Mouse (Mus musculus): ENCODE measurements at regions not wholly inside any gene's neighbourhood (a gene's known extent, or its start where the extent isn't known, plus 50 kb on each side); places are given as distances from the start of the nearest gene placed in this dataset.

DNA sequence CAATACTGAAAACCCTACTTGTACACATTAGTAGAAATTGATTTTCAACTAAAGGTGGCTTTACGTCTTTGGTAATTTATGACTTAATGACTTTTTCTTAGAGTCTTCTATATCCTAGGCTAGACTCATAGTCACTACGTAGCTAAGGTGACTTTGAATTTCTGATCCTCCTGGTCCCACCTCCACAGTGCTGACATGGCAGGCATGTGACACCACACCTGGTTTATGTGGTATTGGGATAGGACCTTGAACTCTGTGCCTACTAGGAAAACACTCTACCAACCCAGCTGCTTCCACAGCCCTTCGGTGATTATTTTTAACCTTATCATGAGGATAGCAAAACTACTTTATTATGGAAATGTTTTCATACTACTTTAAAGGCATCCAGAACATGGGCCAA lies 51.5 kb upstream of the D7Ertd443e start:
- DNase-seq, result no peak

DNA sequence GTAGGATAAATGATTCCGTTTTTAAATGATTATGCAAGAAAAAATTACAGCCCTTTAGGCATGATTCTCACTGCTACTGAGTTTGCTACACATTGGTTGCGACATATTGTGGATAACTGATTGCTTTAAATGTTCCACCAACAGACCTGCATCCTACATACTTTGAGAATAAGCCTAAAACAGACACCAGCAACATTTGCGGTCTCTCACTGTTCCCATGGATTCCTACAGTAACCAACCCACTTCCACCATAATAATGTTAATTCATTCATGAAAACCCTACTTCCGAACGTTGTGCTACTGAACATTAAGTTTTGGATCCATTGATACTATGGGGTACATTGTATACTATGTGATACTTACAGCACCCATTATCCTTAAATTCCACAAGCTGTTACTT lies 53.8 kb upstream of the D7Ertd443e start:
- DNase-seq, result no peak

DNA sequence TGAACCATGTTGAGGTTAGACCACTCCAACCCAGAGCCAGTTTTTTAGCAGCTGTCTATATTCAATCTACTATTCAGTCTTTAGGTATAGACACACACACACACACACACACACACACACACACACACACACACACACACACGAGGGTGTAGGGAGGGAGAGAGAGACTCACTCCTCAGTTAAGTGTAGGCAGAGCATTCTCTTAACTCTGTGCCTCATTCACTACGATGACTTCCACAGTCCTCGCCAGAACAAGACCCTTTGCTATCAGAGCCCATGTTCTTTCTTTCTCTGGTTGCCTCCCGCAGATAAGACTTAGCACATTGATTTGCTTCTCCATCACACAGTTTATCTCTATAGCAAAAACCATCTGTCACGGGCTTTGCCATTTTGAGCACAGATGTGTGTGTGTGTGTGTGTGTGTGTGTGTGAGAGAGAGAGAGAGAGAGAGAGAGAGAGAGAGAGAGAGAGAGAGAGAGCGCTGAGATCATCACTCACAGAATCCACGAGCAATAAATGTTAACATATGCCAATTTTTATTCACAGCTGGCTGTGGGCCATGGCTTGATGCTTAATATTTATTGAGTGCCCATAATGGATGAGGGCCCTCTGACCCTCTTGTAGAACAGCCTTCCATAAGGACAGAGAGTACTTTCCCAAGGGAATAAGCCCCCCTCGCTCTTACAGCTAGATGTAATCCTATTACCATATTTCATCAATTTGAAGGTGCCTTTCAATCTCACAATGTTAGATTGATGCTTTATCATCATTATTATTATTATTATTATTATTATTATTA lies 59.7 kb upstream of the D7Ertd443e start:
- no peak for DNase-seq

DNA sequence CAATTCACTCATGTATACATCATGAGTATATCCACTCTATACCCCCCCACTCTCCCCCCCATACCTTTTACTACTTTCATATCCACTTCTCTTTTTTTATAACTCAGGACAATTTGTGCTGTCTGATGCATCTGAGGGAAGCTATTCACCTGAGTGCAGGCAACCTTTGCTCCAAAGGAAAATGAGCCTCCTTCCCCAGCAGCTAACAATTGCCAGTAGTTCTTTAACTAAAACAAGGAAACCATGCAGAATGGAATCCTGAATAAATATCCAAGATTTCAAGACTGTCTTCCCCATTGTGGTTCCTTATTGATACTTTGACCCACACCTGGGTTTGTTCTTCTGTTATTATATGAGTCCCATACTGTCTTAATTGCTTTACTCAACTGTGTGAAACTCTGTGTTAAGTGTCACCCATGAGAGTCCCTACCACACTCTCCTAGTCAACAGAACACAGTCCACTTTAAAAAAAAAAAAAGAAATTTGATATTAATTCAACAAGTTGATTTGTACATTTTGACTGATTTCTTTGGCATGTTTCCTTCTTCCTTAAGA lies 62.3 kb upstream of the D7Ertd443e start:
- no peak for DNase-seq

DNA sequence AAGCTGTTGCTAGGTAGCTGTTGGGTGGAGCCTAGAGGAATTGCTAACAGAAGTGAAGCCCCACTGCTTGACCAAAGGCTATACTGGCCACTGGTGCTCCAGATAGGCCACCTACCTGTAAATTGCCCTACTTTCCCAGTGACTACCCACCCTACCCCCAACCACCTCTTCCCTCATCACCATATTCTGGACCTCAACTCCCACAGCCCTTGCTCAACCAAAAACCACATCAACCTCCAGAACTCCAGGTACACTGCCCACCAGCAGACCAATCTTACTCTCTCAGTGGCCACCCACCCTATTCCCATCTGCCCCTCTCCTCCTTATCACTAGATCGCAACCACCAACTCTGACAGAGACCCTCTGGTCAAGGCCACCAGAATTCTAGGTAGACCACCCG lies 63.4 kb upstream of the D7Ertd443e start:
- DNase-seq, result no peak

DNA sequence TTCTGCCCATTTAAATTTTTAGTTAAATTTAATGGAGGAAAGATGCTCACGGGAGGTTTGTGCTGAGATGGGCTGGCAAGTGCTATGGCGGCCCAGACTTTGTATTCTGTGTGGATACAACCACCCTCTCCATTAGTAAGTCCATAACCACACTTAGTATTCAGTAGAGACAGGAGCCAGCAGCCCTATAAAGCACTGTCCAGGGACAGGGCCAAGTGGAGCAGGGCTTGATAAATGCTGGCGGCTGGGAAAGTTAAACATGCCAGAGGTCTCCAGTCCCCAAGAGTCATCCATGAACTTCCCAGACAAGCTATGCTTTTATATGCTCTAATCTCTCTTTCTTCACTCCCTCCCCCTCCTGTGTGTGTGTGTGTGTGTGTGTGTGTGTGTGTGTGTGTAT lies 77.2 kb upstream of the D7Ertd443e start:
- no peak for DNase-seq

DNA sequence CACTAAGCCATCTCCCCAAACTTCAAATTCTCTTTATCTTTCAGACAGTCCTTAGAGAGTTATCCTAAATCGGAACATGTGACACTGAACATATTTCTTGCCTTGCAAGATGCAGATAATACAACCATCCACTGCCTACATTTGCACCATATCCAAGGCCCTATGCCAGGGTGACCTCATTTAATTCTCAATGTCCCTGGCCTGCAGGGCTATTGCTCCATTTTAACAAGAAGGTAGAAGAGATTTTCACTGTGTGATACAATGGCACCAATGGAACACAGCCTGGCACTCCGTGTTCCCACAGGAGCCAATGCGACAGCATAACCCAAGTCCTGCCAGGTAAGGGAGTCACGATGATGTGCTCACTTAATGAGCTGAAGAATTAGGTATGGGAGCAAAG lies 77.9 kb upstream of the D7Ertd443e start:
- DNase-seq, result no peak

DNA sequence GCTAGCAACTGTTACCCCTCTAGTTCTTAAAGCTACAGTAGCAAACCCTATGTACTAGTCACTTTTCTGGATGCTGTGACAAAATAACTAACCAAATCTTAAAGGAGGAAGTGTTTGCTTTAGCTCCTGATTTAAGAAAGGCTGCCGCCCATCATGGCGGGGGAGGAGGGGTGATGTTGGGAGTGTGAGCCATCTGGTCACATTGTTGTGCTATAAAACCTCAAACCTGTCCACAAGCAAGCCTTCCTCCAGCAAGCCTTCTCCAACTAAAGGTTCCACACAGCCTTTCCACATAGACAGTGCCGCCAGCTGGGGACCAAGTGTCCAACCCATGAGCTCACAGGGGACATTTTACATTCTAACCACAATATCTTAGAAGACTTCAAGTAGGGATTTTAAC lies 81.8 kb upstream of the D7Ertd443e start:
- DNase-seq, result no peak

DNA sequence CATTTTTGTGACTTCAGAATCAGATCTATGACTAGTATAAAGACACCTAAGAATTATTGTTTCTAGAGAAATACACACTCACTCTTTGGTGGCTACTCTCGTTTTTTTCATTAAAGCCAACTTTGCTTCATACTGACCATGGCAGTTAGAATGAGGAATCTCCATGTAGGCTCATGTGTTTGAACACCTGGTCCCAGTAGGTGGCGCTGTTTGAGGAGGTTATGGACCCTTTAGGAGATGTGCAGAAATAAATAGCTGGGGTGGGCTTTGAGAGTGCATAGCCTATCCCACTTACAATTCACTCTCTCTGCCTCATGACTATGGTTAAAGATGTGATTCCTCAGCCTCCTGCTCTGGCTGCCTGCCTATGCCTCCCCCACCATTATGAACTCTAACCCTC lies 85.8 kb upstream of the D7Ertd443e start:
- no peak for DNase-seq

DNA sequence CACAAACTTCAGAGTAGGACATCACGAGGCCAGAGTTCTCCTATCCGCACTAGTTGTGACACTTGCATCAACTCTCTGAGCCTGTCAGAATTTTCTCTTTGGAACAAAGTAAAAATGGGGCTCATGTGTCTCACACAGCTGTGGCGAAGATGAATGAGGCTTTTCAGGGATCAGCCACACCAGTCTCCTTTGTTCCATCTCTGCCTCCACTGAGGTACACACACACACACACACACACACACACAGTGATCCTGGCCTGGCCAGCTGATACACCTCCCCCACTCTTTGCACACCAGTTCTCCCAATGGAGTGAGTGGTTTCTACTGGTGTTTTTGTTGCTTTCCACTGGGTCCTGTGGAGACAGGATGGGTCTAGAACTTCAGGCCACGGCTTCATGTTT lies 105.9 kb upstream of the D7Ertd443e start:
- no peak for DNase-seq

DNA sequence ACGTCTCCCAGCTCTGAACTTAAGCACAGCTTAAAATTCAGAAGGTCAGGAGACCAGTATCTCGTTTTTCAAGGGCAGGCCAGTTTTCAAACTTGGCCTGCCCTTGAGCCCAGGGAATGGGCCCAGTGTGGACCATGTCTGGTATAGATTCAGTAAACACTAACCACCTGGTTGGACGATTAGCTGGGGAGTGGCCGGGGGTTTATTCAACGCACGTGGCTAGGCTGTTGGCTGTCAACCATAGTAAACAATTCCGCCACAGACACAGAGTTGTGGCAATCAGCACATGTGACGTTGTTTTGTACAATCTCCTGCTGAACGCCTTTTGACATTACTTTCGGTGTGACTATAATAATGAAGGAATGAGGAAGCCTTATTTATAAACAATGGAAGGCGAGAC lies 111.8 kb upstream of the D7Ertd443e start:
- no peak for DNase-seq

DNA sequence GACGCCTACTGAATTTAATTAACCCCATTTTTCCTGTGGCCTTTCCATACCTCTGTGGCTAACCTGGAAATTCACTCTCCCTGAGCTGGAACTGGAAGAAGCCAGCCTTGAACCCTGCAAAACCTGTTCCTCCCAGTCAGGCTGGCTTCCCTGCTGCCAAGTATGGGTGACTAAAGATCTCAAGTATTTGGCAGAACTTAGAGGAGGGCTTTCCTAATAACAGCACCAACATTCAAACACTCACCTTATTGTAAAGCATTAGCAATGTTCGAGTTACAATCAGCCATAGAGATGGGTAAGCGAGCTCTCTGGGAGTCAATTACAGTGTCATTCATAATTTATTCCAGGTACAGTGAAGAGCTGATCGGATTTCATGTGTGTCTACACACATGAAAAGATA lies 112.4 kb upstream of the D7Ertd443e start:
- DNase-seq, result no peak

DNA sequence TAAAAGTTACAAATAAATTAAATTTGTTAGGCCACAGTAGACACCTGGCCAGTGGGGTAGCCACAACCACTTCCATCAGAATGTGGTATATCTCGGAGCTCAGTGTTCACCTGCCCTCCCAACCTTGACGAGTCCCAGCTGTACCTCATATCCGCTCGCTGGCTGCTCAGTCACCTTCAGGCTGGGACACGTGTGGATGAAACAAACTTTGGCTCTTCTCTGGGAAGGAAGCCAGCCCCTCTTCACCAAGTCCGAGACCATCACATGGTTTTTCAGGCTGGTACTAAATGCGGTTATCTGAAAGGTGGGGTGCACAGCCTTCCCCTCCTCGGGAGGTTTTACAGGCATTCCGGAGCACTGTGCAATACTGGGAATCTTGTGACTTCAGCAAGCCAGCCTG lies 113.3 kb upstream of the D7Ertd443e start:
- no peak for DNase-seq

DNA sequence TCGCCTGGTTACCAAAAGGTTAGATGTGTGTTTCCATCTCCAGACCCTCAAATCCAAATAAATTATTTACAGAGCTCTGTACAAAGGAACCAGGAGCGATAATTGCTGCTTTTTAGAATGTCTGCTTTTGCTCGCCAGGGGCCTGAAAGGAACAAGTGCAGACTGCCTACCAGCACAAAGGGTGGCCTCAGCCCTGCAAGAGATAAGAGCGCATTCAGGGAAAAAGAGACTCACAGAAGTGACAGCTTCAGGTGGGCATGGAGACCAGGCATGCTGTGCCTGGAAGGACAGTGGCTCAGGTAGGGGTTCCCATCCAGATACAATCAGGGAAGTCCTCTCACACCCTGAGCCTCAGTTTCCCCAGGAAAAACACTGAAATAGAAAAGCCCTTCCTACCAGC lies 114.0 kb upstream of the D7Ertd443e start:
- no peak for DNase-seq

DNA sequence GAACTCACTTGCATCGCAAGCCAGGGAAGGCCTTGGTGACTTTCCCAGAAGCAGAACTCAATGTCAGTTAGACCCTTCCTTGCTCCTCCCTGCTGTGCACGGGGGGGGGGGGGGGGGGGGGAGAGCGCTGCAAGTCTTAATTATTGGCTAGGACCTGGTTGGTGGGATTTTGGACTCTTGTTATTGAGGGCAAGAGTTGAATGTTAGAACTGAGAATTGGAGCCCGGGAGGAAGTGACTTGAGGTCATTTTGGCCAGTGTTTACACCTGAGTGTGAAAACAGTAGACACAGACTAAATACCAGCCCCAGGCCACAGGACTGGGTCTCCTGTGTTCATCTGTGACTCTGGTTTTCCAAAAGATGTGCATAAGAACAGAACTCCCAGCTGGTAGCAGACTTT lies 114.7 kb upstream of the D7Ertd443e start:
- no peak for DNase-seq

DNA sequence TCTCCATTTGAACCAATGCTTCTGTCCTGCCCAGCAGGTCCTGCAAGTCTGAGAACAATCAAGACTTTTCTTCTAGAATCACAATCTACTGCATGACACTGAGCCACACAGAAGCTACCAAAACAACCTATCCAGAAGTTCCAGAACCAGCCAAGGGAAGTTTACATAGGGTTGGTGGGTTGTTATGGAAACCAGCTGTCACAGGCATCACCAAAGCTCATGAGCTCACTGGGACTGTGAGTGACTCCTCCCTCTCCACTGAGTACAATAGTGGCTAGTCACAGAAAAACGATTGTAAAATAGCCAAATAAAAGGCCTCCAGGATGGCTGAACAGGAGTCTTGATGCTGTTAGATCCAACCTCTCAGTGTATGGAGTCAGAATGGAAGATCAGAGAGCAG lies 115.6 kb upstream of the D7Ertd443e start:
- DNase-seq, result no peak

DNA sequence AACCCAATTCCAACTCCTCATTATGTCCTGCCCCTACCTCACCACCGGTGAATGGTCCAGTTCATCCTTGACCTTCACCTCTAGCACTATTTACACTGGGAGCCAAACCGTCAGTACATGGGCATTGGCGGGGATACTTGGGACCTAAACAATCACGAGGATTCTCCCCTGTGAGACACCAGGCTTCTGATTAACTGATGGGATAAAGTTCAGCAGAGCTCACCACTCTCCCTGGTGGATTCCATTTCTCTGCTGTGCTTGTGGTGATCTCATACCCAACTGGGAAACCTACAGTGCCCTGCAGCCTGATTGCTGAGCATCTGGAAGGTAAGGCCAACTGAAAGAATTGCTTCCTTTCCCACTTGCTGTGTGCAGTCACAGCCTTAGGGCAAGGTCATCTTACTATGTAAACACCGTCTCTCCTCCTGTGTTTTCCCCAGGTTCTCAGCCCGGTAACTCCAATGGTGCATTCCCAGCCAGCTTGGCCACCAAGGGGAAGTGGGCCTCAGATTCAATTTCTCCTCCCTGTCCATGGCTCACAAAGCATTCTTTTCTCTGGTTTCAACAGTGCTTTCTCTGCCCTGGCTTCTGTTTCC lies 125.0 kb upstream of the D7Ertd443e start:
- DNase-seq, result no peak

DNA sequence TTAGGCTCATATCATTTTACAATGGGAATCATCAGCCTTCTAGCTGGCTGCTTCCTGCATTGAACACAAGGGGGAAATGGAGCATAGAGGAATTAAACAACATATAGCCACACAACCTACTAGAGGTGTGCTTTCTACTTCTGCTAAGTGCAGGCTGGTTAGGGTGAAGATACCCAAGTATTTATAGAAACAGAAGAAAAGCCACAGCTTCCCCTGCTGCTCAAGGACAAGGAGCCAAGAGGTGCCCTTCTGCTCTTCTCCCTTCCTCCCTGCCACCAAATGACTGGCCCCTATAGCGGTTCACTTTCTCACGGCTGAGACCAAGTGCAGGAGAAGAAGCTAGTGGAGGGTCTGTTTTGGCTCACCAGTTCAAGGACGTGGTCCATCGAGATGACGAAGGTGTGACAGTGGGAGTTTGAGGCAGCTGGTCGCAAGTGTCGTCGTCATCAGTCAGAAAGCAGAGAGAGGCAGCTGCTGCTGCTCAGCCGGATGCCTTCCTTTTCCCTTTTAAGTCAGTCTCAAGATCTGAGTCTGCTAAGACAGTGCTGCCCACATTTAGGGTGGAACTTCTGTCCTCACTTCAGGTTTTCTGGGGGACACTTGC lies 134.0 kb upstream of the D7Ertd443e start:
- DNase-seq, result no peak

DNA sequence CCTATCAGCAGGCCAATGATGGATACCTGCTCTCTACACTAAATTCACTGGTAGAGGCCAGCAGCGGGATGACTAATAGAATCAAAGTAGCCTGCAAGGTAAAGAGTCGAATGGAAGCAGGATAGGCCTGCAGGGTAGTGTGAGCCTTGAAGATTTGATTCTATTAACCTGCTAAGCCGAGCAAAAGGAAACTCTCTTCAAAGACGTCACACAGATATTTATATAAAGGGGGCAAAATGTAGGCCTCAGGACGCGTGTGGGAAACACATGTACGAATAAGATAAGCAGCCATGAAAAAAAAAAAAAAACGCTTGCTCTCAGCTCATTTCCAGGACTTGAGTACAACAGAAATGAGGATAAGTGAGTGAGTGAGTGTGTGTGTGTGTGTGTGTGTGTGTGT lies 138.4 kb upstream of the D7Ertd443e start:
- no peak for DNase-seq

DNA sequence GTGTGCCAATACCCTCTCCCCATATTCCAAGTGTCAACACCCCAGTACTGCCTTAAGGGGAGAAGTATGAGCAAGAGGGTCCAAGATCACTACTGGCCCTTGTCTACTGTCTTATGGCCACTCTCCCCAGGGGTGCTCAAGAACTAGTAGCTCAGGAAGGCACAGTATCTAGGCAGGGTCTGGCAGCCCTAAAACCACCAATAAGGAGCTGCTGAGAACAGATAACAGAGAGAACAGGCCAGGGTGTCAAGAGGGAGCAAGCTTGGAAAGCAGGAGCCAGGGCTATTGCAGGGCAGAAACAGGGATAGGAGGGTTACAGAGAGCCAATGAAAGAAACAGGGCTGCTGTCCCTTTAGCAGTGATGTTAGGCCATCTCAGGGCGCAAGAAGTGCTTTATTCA lies 139.6 kb upstream of the D7Ertd443e start:
- no peak for DNase-seq

DNA sequence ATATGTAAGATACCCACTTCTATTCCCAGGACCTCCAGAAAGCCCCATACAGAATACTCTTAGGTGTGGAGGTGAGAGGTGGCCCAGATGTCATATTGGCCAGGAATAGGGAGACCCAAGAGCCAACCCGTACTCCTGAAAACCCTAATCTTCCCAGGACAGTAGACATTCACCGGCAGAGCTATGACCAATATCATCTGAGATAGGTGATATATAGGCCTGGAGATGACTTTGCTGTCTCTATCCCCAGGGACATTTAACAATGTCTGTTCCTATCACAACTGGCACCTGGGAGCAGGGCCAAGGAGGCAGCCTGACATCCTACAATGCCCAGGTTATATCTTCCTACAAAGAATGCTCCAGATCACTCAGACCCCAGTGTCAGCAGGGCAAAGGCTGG lies 140.0 kb upstream of the D7Ertd443e start:
- DNase-seq, result no peak

DNA sequence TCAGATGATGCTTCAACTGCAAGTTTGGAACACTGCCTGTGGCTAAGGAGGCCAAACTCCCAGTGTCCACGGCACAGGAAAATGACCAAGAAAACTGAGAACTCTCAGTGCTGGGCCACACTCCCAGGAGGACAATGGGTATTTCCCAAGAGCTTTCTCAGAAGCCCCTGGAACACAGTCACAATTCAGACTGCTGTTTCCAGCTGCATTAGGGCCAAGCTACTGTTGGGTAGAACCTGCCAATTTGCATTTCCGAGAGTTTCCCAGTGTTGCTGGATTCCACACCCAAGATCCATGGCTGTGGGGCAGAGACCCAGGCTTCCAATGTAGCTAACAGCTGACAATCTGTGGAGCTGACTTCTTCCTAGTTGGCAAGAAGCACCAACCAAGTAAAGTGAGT lies 141.9 kb upstream of the D7Ertd443e start:
- no peak for DNase-seq

DNA sequence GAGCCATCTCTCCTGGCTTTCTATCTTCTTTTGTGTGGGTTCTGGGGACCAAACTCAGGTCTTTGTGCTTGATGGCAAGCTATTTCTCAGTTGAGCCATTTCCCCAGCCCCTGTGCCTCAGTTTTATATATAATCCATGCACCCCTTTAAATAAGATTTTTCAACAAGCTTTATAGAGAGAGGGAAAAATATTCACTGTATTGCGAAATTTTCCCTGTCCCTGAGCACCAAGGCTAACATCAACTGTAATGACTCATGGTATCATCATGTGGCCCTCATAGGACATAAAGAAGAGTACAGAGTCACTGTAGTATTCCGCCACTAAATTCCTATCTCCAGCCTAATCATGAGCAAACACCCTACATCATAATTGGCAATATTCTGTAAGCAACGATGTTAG lies 142.4 kb upstream of the Dock1 start:
- no peak for DNase-seq

DNA sequence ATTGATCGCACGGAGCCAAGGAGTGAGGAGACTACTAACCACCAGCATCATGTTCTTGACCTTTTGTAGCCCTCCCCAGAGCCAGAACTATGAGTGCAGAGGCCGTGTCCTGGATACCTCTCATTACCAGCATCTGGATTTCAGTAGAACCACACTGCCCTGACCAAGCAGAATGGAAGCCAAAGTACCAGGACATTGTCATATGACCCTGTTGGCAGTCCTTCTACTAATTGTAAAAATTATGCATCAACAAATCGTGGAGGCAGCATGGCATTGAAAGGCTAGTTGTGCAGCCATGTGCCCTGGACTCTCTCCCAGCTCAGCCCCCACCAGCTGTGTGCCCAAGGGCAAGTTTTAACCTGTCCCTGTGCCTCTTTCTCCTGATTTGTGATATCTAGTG lies 135.6 kb upstream of the Dock1 start:
- DNase-seq, result no peak

All from thymus, postnatal 14 days (tissue).